Mouse (Mus musculus) kidney, postnatal 14 days (tissue): Measurements from ENCODE around the gene Ppp3ca.
"Not testable (repeated sequence)": the region's sequence is repeated elsewhere in the genome, so short reads cannot be mapped to it uniquely, and the experiment has no call there.

Source experiments
- DNase-seq: peaks from one replicate; pipeline ENCODE4 v3.0.0; 2022; ENCODE audit warnings: mixed read lengths

The Ppp3ca gene

GRCm38 (mm10) chr3:136688101-136688586 is 18.2 kb downstream of the Ppp3ca start:
- no peak for DNase-seq

GRCm38 (mm10) chr3:136689793-136690543 is 20.0 kb downstream of the Ppp3ca start:
- DNase-seq = no peak

GRCm38 (mm10) chr3:136691984-136692383 is 22.1 kb downstream of the Ppp3ca start:
- DNase-seq = no peak

- DNase-seq = no peak
Measured at GRCm38 (mm10) chr3:136693547-136693946, 23.6 kb downstream of the Ppp3ca start.

GRCm38 (mm10) chr3:136697626-136698191 is 27.8 kb downstream of the Ppp3ca start:
- DNase-seq = no peak

GRCm38 (mm10) chr3:136699711-136700110 is 29.8 kb downstream of the Ppp3ca start:
- DNase-seq = not testable (repeated sequence)

- DNase-seq = no peak
Measured at GRCm38 (mm10) chr3:136700447-136701009, 30.6 kb downstream of the Ppp3ca start.

GRCm38 (mm10) chr3:136702861-136703260 is 32.9 kb downstream of the Ppp3ca start:
- DNase-seq = no peak

- DNase-seq = no peak
Measured at GRCm38 (mm10) chr3:136704515-136705247, 34.8 kb downstream of the Ppp3ca start.

- no peak for DNase-seq
Measured at GRCm38 (mm10) chr3:136706048-136706447, 36.1 kb downstream of the Ppp3ca start.

- no peak for DNase-seq
Measured at GRCm38 (mm10) chr3:136706771-136707170, 36.8 kb downstream of the Ppp3ca start.

GRCm38 (mm10) chr3:136707222-136708019 is 37.5 kb downstream of the Ppp3ca start:
- no peak for DNase-seq

GRCm38 (mm10) chr3:136708230-136708629 is 38.3 kb downstream of the Ppp3ca start:
- DNase-seq = no peak

- DNase-seq = no peak
Measured at GRCm38 (mm10) chr3:136710310-136710906, 40.5 kb downstream of the Ppp3ca start.

GRCm38 (mm10) chr3:136714307-136715039 is 44.5 kb downstream of the Ppp3ca start:
- DNase-seq = no peak

GRCm38 (mm10) chr3:136716247-136716646 is 46.3 kb downstream of the Ppp3ca start:
- no peak for DNase-seq

GRCm38 (mm10) chr3:136718412-136718811 is 48.5 kb downstream of the Ppp3ca start:
- DNase-seq = no peak

- no peak for DNase-seq
Measured at GRCm38 (mm10) chr3:136721241-136721640, 51.3 kb downstream of the Ppp3ca start.

- DNase-seq = no peak
Measured at GRCm38 (mm10) chr3:136721804-136722427, 52.0 kb downstream of the Ppp3ca start.

- DNase-seq = no peak
Measured at GRCm38 (mm10) chr3:136722493-136722892, 52.6 kb downstream of the Ppp3ca start.
